Mouse (Mus musculus): ENCODE measurements at regions not wholly inside any gene's neighbourhood (a gene's known extent, or its start where the extent isn't known, plus 50 kb on each side); places are given as distances from the start of the nearest gene placed in this dataset.
A peak's percentile ranks its signal among the peaks of the same experiment; 100 is the strongest.

GRCm38 (mm10) chr14:89405011-89405712 is 934.0 kb upstream of the Pcdh20 start:
- DNase-seq = no peak

- peak; percentile 26 for DNase-seq
Measured at GRCm38 (mm10) chr14:89402568-89403339, 931.6 kb upstream of the Pcdh20 start.

- DNase-seq = peak; percentile 9
Measured at GRCm38 (mm10) chr14:89357050-89357749, 886.0 kb upstream of the Pcdh20 start.

DNA sequence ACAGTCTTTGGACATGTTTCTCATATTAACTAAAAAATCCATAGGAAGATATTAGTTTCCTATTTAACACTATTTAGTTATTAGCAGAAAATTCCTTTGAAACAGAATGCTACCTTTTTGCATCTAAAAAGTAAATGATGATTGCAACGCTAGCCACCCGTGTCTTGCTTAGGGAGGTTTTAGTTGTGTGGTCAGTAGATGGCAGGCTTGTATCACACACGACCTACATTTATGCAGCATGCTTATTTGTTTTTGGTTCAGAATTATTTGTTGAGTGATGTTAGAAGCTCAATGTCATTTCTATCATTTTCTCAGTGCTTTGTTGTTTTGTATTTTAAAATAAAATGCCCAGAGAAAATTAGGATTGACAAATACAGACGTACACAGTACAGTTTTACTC is 876.8 kb upstream of the Pcdh20 start:
- peak; percentile 50 for DNase-seq

DNA sequence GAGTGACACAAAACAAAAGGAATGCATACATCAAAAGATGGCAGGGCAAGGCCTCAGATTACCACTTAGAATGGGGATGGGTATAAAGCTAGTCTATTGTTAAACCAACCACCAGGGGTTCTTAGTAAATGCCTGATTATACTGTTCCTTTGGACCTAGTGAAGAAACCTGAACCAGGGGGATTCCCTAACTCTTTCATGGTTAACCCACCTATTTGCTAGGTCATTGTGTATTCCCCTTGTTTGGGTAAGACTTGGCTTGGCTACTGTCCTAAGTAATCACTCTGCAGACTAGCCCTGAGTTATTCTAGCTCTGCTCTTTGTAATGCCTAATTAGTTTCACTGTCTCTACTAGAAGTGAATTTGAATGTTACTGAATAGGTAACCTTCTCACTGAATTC is 853.9 kb upstream of the Pcdh20 start:
- DNase-seq = no peak

GRCm38 (mm10) chr14:89308506-89308905 is 837.3 kb upstream of the Pcdh20 start:
- no peak for DNase-seq

Measured in embryo, embryonic 11 days (tissue).